Mouse (Mus musculus) MEL (cell line): ENCODE results near the gene G430095P16Rik. TPM values are rescaled to one million over a fixed set of nuclear protein-coding genes. Genes with fewer than 3 reads are reported as not detected.

Experiments used
- DNase-seq: peaks from one replicate; pipeline ENCODE4 v3.0.0; 2011; ENCODE audit warnings: low read depth, low spot score
- H3K27ac ChIP-seq: 2 replicates; pipeline ENCODE4 v1.5.1; 2012; ENCODE audit warnings: low read depth, mild to moderate bottlenecking, control low read depth, low read length, moderate library complexity; ENCODE audit not compliant: control insufficient read depth
- H3K27me3 ChIP-seq, 2 experiments: fragments of 150-350 bp in 1 of 2; sonication (generic) in 1 of 2; 2 replicates each; pipeline ENCODE4 v1.6.1; 2012; ENCODE audit warnings: low read length in 2 of 2, mild to moderate bottlenecking in 2 of 2, improper control_type of control experiment in 1 of 2, moderate library complexity in 1 of 2; ENCODE audit not compliant: insufficient read depth in 2 of 2, control insufficient read depth in 1 of 2
- H3K36me3 ChIP-seq, 2 experiments: 2 replicates each; pipeline ENCODE4 v1.6.1; 2012 to 2014; ENCODE audit warnings: low read length in 2 of 2, improper control_type of control experiment in 1 of 2, inconsistent platforms in 1 of 2, mild to moderate bottlenecking in 1 of 2; ENCODE audit not compliant: insufficient read depth in 2 of 2, control insufficient read depth in 1 of 2
- H3K4me1 ChIP-seq, 2 experiments: fragments of 150-350 bp in 1 of 2; sonication (generic) in 1 of 2; 2 replicates each; pipeline ENCODE4 v1.6.1; 2012; ENCODE audit warnings: low read length in 2 of 2, improper control_type of control experiment in 1 of 2, mild to moderate bottlenecking in 1 of 2; ENCODE audit not compliant: insufficient read depth in 2 of 2, control insufficient read depth in 1 of 2
- H3K4me3 ChIP-seq, 2 experiments: fragments of 150-350 bp in 1 of 2; sonication (generic) in 1 of 2; 2 replicates each; pipeline ENCODE4 v1.5.1; 2012; ENCODE audit warnings: low read depth in 2 of 2, low read length in 2 of 2, mild to moderate bottlenecking in 2 of 2, moderate library complexity in 2 of 2, control low read depth in 1 of 2, improper control_type of control experiment in 1 of 2; ENCODE audit not compliant: control insufficient read depth in 1 of 2, insufficient read depth in 1 of 2
- H3K79me2 ChIP-seq: 2 replicates; pipeline ENCODE4 v1.6.1; 2012; ENCODE audit warnings: mild to moderate bottlenecking, low read length, moderate library complexity; ENCODE audit not compliant: control insufficient read depth, poor library complexity, insufficient read depth
- H3K9ac ChIP-seq: 2 replicates; pipeline ENCODE4 v1.6.1; 2012; ENCODE audit warnings: low read depth, mild to moderate bottlenecking, control low read depth, low read length, moderate library complexity; ENCODE audit not compliant: control insufficient read depth, poor library complexity, severe bottlenecking
- H3K9me3 ChIP-seq: fragments of 150-350 bp; sonication (generic); replicated peaks from 2 replicates; pipeline ENCODE4 v1.6.1; 2012; ENCODE audit warnings: mild to moderate bottlenecking, low read length, improper control_type of control experiment, moderate library complexity; ENCODE audit not compliant: insufficient read depth
- BHLHE40 ChIP-seq: IDR thresholded peaks from 2 replicates; pipeline ENCODE4 v1.6.1; 2012; ENCODE audit warnings: low read depth, mild to moderate bottlenecking, inconsistent platforms, low read length, improper control_type of control experiment, borderline replicate concordance
- CHD2 ChIP-seq: IDR thresholded peaks from 2 replicates; pipeline ENCODE4 v1.6.1; 2011; ENCODE audit warnings: low read length, improper control_type of control experiment
- CTCF ChIP-seq, 3 experiments: IDR thresholded peaks in 2 of 3; conservative IDR thresholded peaks in 1 of 3; 2 replicates each; pipeline ENCODE4 v1.5.1; 2011 to 2012; ENCODE audit warnings: low read length in 3 of 3, low read depth in 2 of 3, mild to moderate bottlenecking in 2 of 3, improper control_type of control experiment in 1 of 3, inconsistent platforms in 1 of 3, mixed read lengths in 1 of 3, moderate library complexity in 1 of 3; ENCODE audit not compliant: control insufficient read depth in 1 of 3, insufficient read depth in 1 of 3, poor library complexity in 1 of 3, severe bottlenecking in 1 of 3
- ELF1 ChIP-seq: IDR thresholded peaks from 2 replicates; pipeline ENCODE4 v1.6.1; 2014; ENCODE audit warnings: low read depth, mild to moderate bottlenecking, inconsistent platforms, low read length, improper control_type of control experiment, moderate library complexity
- EP300 ChIP-seq, 2 experiments: IDR thresholded peaks; 2 replicates each; pipeline ENCODE4 v1.6.1; 2011; ENCODE audit warnings: improper control_type of control experiment in 2 of 2, low read length in 2 of 2, low read depth in 1 of 2, mild to moderate bottlenecking in 1 of 2
- ETS1 ChIP-seq: IDR thresholded peaks from 2 replicates; pipeline ENCODE4 v1.6.1; 2012; ENCODE audit warnings: low read depth, mild to moderate bottlenecking, inconsistent platforms, low read length, improper control_type of control experiment, moderate library complexity
- JUND ChIP-seq: IDR thresholded peaks from 2 replicates; pipeline ENCODE4 v1.6.1; 2011; ENCODE audit warnings: low read depth, mild to moderate bottlenecking, improper control_type of control experiment, low read length
- MAFK ChIP-seq: IDR thresholded peaks from 2 replicates; pipeline ENCODE4 v1.6.1; 2011; ENCODE audit warnings: low read depth, mild to moderate bottlenecking, low read length, improper control_type of control experiment, borderline replicate concordance
- MAX ChIP-seq: IDR thresholded peaks from 2 replicates; pipeline ENCODE4 v1.6.1; 2011; ENCODE audit warnings: low read length, improper control_type of control experiment
- MAZ ChIP-seq: IDR thresholded peaks from 2 replicates; pipeline ENCODE4 v1.6.1; 2012; ENCODE audit warnings: low read depth, mild to moderate bottlenecking, inconsistent platforms, low read length, improper control_type of control experiment
- MXI1 ChIP-seq: IDR thresholded peaks from 2 replicates; pipeline ENCODE4 v1.6.1; 2011; ENCODE audit warnings: mild to moderate bottlenecking, low read depth, low read length, improper control_type of control experiment
- MYB ChIP-seq: IDR thresholded peaks from 2 replicates; pipeline ENCODE4 v1.6.1; 2011; ENCODE audit warnings: mild to moderate bottlenecking, low read depth, low read length, improper control_type of control experiment
- MYC ChIP-seq: IDR thresholded peaks from 2 replicates; pipeline ENCODE4 v1.6.1; 2011; ENCODE audit warnings: low read depth, mild to moderate bottlenecking, low read length, improper control_type of control experiment, moderate library complexity
- NELFE ChIP-seq: IDR thresholded peaks from 2 replicates; pipeline ENCODE4 v1.6.1; 2011; ENCODE audit warnings: low read depth, low read length, improper control_type of control experiment
- NRF1 ChIP-seq: IDR thresholded peaks from 2 replicates; pipeline ENCODE4 v1.6.1; 2014; ENCODE audit warnings: low read depth, mild to moderate bottlenecking, inconsistent platforms, low read length, improper control_type of control experiment, moderate library complexity; ENCODE audit not compliant: poor library complexity, insufficient read depth, severe bottlenecking
- POLR2A ChIP-seq, 2 experiments: IDR thresholded peaks; 2 replicates each; pipeline ENCODE4 v1.6.1; 2011 to 2012; ENCODE audit warnings: low read length in 2 of 2, mild to moderate bottlenecking in 2 of 2, control low read depth in 1 of 2, improper control_type of control experiment in 1 of 2, low read depth in 1 of 2, moderate library complexity in 1 of 2; ENCODE audit not compliant: control insufficient read depth in 1 of 2, insufficient read depth in 1 of 2, poor library complexity in 1 of 2
- POLR2AphosphoS2 ChIP-seq: IDR thresholded peaks from 2 replicates; pipeline ENCODE4 v1.6.1; 2011; ENCODE audit warnings: low read length, improper control_type of control experiment
- POLR2AphosphoS5 ChIP-seq: IDR thresholded peaks from 2 replicates; pipeline ENCODE4 v1.6.1; 2012; ENCODE audit warnings: low read depth, borderline replicate concordance, mild to moderate bottlenecking, inconsistent platforms, low read length, moderate library complexity, mixed read lengths
- RCOR1 ChIP-seq: IDR thresholded peaks from 2 replicates; pipeline ENCODE4 v1.6.1; 2012; ENCODE audit warnings: low read depth, mild to moderate bottlenecking, inconsistent platforms, low read length, improper control_type of control experiment
- SIN3A ChIP-seq: IDR thresholded peaks from 2 replicates; pipeline ENCODE4 v1.6.1; 2012; ENCODE audit warnings: low read length, improper control_type of control experiment, inconsistent platforms
- SMC3 ChIP-seq: IDR thresholded peaks from 2 replicates; pipeline ENCODE4 v1.6.1; 2011; ENCODE audit warnings: low read depth, low read length, improper control_type of control experiment
- TBP ChIP-seq: IDR thresholded peaks from 2 replicates; pipeline ENCODE4 v1.8.0; 2011; ENCODE audit warnings: low read depth, low read length, improper control_type of control experiment
- TCF12 ChIP-seq: IDR thresholded peaks from 2 replicates; pipeline ENCODE4 v1.6.1; 2014; ENCODE audit warnings: low read depth, mild to moderate bottlenecking, inconsistent platforms, low read length, improper control_type of control experiment, moderate library complexity
- USF2 ChIP-seq, 2 experiments: IDR thresholded peaks; 2 replicates each; pipeline ENCODE4 v1.6.1; 2011 to 2012; ENCODE audit warnings: improper control_type of control experiment in 2 of 2, low read length in 2 of 2, borderline replicate concordance in 1 of 2, inconsistent platforms in 1 of 2, low read depth in 1 of 2, mild to moderate bottlenecking in 1 of 2; ENCODE audit not compliant: insufficient read depth in 1 of 2
- ZC3H11A ChIP-seq: IDR thresholded peaks from 2 replicates; pipeline ENCODE4 v1.6.1; 2012; ENCODE audit warnings: low read depth, mild to moderate bottlenecking, inconsistent platforms, low read length, improper control_type of control experiment
- ZNF384 ChIP-seq: IDR thresholded peaks from 2 replicates; pipeline ENCODE4 v1.6.1; 2012; ENCODE audit warnings: low read depth, mild to moderate bottlenecking, inconsistent platforms, low read length, improper control_type of control experiment
- polyA plus RNA-seq, 2 experiments: library from polyadenylated mRNA; stranded (reverse) in 1 of 2; unstranded in 1 of 2; fragments of >175 nt in 1 of 2; fragments of >200 nt in 1 of 2; gene quantifications; 2 replicates each; pipeline versions ENCODE4 v1.2.1 to v1.2.4; 2012; ENCODE audit warnings: low replicate concordance in 2 of 2, low read depth in 1 of 2; ENCODE audit not compliant: insufficient read length in 2 of 2, insufficient read depth in 1 of 2, missing spikeins in 1 of 2
- total RNA-seq: library from RNA; depleted of rRNA; stranded (reverse); fragments of 300-350 nt; gene quantifications from 2 replicates; pipeline ENCODE4 v1.2.3, GENCODE M21; 2012

Gene G430095P16Rik
- total and polyA plus RNA-seq, 3 experiments = 5.6 to 17.1 TPM; not detected in 1

DNA sequence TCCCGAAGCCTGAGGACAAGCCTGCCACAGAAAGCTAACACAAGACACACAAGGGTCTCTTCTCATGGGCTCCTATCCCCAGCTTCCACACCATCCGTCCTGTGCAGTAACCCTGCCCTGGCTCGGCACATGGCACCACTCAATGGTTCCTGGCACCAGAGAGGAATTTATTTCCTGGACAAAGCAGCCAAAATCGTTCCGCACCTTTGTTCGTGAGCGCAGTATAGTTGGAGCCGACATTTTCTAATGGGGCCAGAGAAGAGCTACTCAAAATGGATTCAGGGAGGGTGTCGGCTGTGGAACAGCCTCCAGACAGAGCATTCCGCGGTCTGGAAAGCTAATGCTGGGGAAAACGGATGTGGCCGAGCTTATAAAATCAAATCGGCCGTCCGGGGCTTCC lies 26.7 kb downstream of the G430095P16Rik start:
- DNase-seq = no peak
- Histone ChIP-seq H3K4me1 (peaks cover 0 to 5% of the 10 kb centered on the region in 2 experiments; a peak in 2 of 4 replicates), H3K4me3 (no peak overlapping the region), H3K79me2 (no peaks in the 10 kb centered on the region), H3K36me3 (no peaks in the 10 kb centered on the region; a peak in 2 of 4 replicates), H3K27ac (no peak overlapping the region), H3K9ac (no peak overlapping the region), H3K27me3 (no peaks in the 10 kb centered on the region), H3K9me3 (no peaks in the 10 kb centered on the region)
- TF ChIP-seq POLR2A (IDR thresholded peaks at IDR 0.05; ENCODE audit: control insufficient read depth in 1 of 2, insufficient read depth in 1 of 2, low read depth in 1 of 2, low read length in 2 of 2, poor library complexity in 1 of 2) (no peak), MYC (no peak), ETS1 (no peak), MAFK (no peak), RCOR1 (no peak), MAX (no peak), SMC3 (no peak), CTCF (IDR thresholded peaks at IDR 0.05 in 2 of 3, conservative IDR thresholded peaks at IDR 0.05 in 1 of 3; ENCODE audit: control insufficient read depth in 1 of 3, insufficient read depth in 1 of 3, low read depth in 2 of 3, low read length in 3 of 3, poor library complexity in 1 of 3, severe bottlenecking in 1 of 3) (no peak), MXI1 (no peak), MAZ (no peak), ZC3H11A (no peak), POLR2AphosphoS2 (no peak), ELF1 (no peak), ZNF384 (no peak), NELFE (no peak), CHD2 (no peak), POLR2AphosphoS5 (no peak)
- TF ChIP-seq, all 39 proteins: peak for 0

- no peaks in the 10 kb centered on the region for H3K79me2 ChIP-seq
- TF ChIP-seq SIN3A (no peak), MXI1 (no peak), JUND (no peak), RCOR1 (no peak), MAFK (no peak), CHD2 (no peak), ELF1 (no peak), TCF12 (no peak), BHLHE40 (no peak), MYB (no peak), TBP (no peak), CTCF (IDR thresholded peaks at IDR 0.05 in 2 of 3, conservative IDR thresholded peaks at IDR 0.05 in 1 of 3; ENCODE audit: control insufficient read depth in 1 of 3, insufficient read depth in 1 of 3, low read depth in 2 of 3, low read length in 3 of 3, poor library complexity in 1 of 3, severe bottlenecking in 1 of 3) (no peak), POLR2A (IDR thresholded peaks at IDR 0.05; ENCODE audit: control insufficient read depth in 1 of 2, insufficient read depth in 1 of 2, low read depth in 1 of 2, low read length in 2 of 2, poor library complexity in 1 of 2) (no peak), ETS1 (no peak), EP300 (IDR thresholded peaks at IDR 0.05; ENCODE audit: low read depth in 1 of 2, low read length in 2 of 2) (no peak), NRF1 (no peak), USF2 (IDR thresholded peaks at IDR 0.05; ENCODE audit: borderline replicate concordance in 1 of 2, insufficient read depth in 1 of 2, low read depth in 1 of 2, low read length in 2 of 2) (no peak)
- no peaks in the 10 kb centered on the region for H3K9me3 ChIP-seq
- H3K27me3 ChIP-seq = no peaks in the 10 kb centered on the region
- H3K4me3 ChIP-seq = no peak overlapping the region
- H3K9ac ChIP-seq = no peak overlapping the region
- peaks cover 0 to 4% of the 10 kb centered on the region in 2 experiments; a peak in 2 of 4 replicates for H3K36me3 ChIP-seq
- no peak for DNase-seq
- no peak overlapping the region for H3K27ac ChIP-seq
- no peaks in the 10 kb centered on the region for H3K4me1 ChIP-seq
These were observed 30.2 kb downstream of the G430095P16Rik start for GRCm38 (mm10) chr8:84752734-84753582.
